Mouse (Mus musculus) embryonic facial prominence, embryonic 11.5 days (tissue): ENCODE measurements at regions not wholly inside any gene's neighbourhood (a gene's known extent, or its start where the extent isn't known, plus 50 kb on each side); places are given as distances from the start of the nearest gene placed in this dataset.

Experiments used
- ATAC-seq: fragments of 200-750 bp; cut with Nextera tagmentation; replicated peaks from 2 replicates; pipeline ENCODE4 v1.8.0; 2017; ENCODE audit warnings: low read depth; ENCODE audit not compliant: insufficient number of reproducible peaks, low FRiP score, low TSS enrichment
- DNase-seq: peaks from one replicate; pipeline ENCODE4 v3.0.0-alpha.2; 2015; ENCODE audit warnings: low spot score
- H3K27ac ChIP-seq: fragments of 300-500 bp; sonication (generic); replicated peaks from 2 replicates; pipeline ENCODE4 v1.5.1; 2014; ENCODE audit warnings: mild to moderate bottlenecking, low read depth, low read length, control low read depth
- H3K27me3 ChIP-seq: fragments of 300-500 bp; sonication (generic); 2 replicates; pipeline ENCODE4 v1.6.1; 2014; ENCODE audit warnings: mild to moderate bottlenecking, low read length, moderate library complexity, mixed read lengths; ENCODE audit not compliant: control insufficient read depth, insufficient read depth
- H3K36me3 ChIP-seq: fragments of 300-500 bp; sonication (generic); replicated peaks from 2 replicates; pipeline ENCODE4 v1.6.1; 2014; ENCODE audit warnings: low read depth, mild to moderate bottlenecking, low read length, moderate library complexity, mixed read lengths; ENCODE audit not compliant: control insufficient read depth, insufficient read depth
- H3K4me1 ChIP-seq: fragments of 300-500 bp; sonication (generic); 2 replicates; pipeline ENCODE4 v1.6.1; 2014; ENCODE audit warnings: low read length, mixed read lengths; ENCODE audit not compliant: control insufficient read depth, insufficient read depth
- H3K4me2 ChIP-seq: fragments of 300-500 bp; sonication (generic); 2 replicates; pipeline ENCODE4 v1.6.1; 2014; ENCODE audit warnings: low read depth, mild to moderate bottlenecking, control low read depth, low read length, moderate library complexity
- H3K4me3 ChIP-seq: fragments of 300-500 bp; sonication (generic); 2 replicates; pipeline ENCODE4 v1.5.1; 2014; ENCODE audit warnings: low read depth, low read length, control low read depth
- H3K9ac ChIP-seq: fragments of 300-500 bp; sonication (generic); replicated peaks from 2 replicates; pipeline ENCODE4 v1.6.1; 2014; ENCODE audit warnings: mild to moderate bottlenecking, control low read depth, low read length
- H3K9me3 ChIP-seq: fragments of 300-500 bp; sonication (generic); replicated peaks from 2 replicates; pipeline ENCODE4 v1.6.1; 2016; ENCODE audit warnings: mild to moderate bottlenecking, low read length, inconsistent platforms, mixed read lengths; ENCODE audit not compliant: control insufficient read depth
- whole genome bisulfite sequencing: fragments of 180-500 bp; shearing (Covaris S2); extraction: QIAGEN DNeasy Blood & Tissue Kit; methylation state at CpG from one replicate; pipeline ENCODE4 v1.1.7; 2014; 5-methylcytosine and 5-hydroxymethylcytosine counted together

- no peaks in the 10 kb centered on the region for H3K36me3 ChIP-seq
- ATAC-seq (no peak), DNase-seq (no peak)
- no peak overlapping the region for H3K4me2 ChIP-seq
- no peaks in the 10 kb centered on the region for H3K9me3 ChIP-seq
- H3K27ac ChIP-seq = no peak overlapping the region
- H3K27me3 ChIP-seq = no peaks in the 10 kb centered on the region
- 91% methylated on average over 3 of the region's 3 CpGs for WGBS
- H3K9ac ChIP-seq = no peak overlapping the region
- no peak overlapping the region for H3K4me3 ChIP-seq
- H3K4me1 ChIP-seq = no peaks in the 10 kb centered on the region
Measured at GRCm38 (mm10) chr7:123753252-123753651, 229.4 kb upstream of the Hs3st4 start.

- WGBS = 83% methylated on average over 2 of the region's 2 CpGs
Measured at GRCm38 (mm10) chr7:123795036-123795435, 187.6 kb upstream of the Hs3st4 start.

GRCm38 (mm10) chr7:123796096-123796495 is 186.6 kb upstream of the Hs3st4 start:
- H3K9me3 ChIP-seq = no peaks in the 10 kb centered on the region

More at GRCm38 (mm10) chr7:123795036-123795435, 187.6 kb upstream of the Hs3st4 start:
- H3K27me3 ChIP-seq = no peaks in the 10 kb centered on the region
- no peak overlapping the region for H3K4me2 ChIP-seq
- H3K27ac ChIP-seq = no peak overlapping the region
- H3K36me3 ChIP-seq = no peaks in the 10 kb centered on the region
- no peaks in the 10 kb centered on the region for H3K4me1 ChIP-seq
- H3K9ac ChIP-seq = no peak overlapping the region
- no peak for ATAC-seq
- H3K4me3 ChIP-seq = no peak overlapping the region
- no peaks in the 10 kb centered on the region for H3K9me3 ChIP-seq
- no peak for DNase-seq

GRCm38 (mm10) chr7:123805650-123806049 is 177.0 kb upstream of the Hs3st4 start:
- Histone ChIP-seq H3K4me1 (no peaks in the 10 kb centered on the region), H3K9me3 (no peaks in the 10 kb centered on the region), H3K9ac (no peak overlapping the region), H3K4me3 (no peak overlapping the region), H3K36me3 (no peaks in the 10 kb centered on the region), H3K27ac (no peak overlapping the region), H3K4me2 (no peak overlapping the region), H3K27me3 (no peaks in the 10 kb centered on the region)
- no peak for ATAC-seq
- DNase-seq = no peak
- 88% methylated on average over 2 of the region's 2 CpGs for WGBS

More at GRCm38 (mm10) chr7:123796096-123796495, 186.6 kb upstream of the Hs3st4 start:
- Histone ChIP-seq H3K4me3 (no peak overlapping the region), H3K4me1 (no peaks in the 10 kb centered on the region), H3K27me3 (no peaks in the 10 kb centered on the region), H3K27ac (no peak overlapping the region), H3K4me2 (no peak overlapping the region), H3K36me3 (no peaks in the 10 kb centered on the region), H3K9ac (no peak overlapping the region)
- WGBS = 67% methylated on average over 3 of the region's 3 CpGs
- DNase-seq (no peak), ATAC-seq (no peak)

- H3K4me3 ChIP-seq = no peak overlapping the region
- H3K36me3 ChIP-seq = no peaks in the 10 kb centered on the region
- H3K27ac ChIP-seq = no peak overlapping the region
- no peaks in the 10 kb centered on the region for H3K9me3 ChIP-seq
- DNase-seq = no peak
- H3K4me1 ChIP-seq = no peaks in the 10 kb centered on the region
- H3K9ac ChIP-seq = no peak overlapping the region
- no peaks in the 10 kb centered on the region for H3K27me3 ChIP-seq
- 77% methylated on average over 4 of the region's 4 CpGs for WGBS
- H3K4me2 ChIP-seq = no peak overlapping the region
- no peak for ATAC-seq
Measured at GRCm38 (mm10) chr7:123823976-123824375, 158.7 kb upstream of the Hs3st4 start.

- no peak for DNase-seq
- Histone ChIP-seq H3K27ac (no peak overlapping the region), H3K27me3 (no peaks in the 10 kb centered on the region), H3K4me2 (no peak overlapping the region), H3K4me1 (no peaks in the 10 kb centered on the region), H3K4me3 (no peak overlapping the region), H3K9ac (no peak overlapping the region), H3K36me3 (no peaks in the 10 kb centered on the region), H3K9me3 (no peaks in the 10 kb centered on the region)
- 77% methylated on average over 5 of the region's 5 CpGs for WGBS
- ATAC-seq = no peak
Measured at GRCm38 (mm10) chr7:123826406-123826805, 156.3 kb upstream of the Hs3st4 start.

- no peak overlapping the region for H3K9ac ChIP-seq
- H3K4me1 ChIP-seq = no peaks in the 10 kb centered on the region
- ATAC-seq = no peak
- 90% methylated on average over 7 of the region's 7 CpGs for WGBS
- H3K4me3 ChIP-seq = no peak overlapping the region
- H3K4me2 ChIP-seq = no peak overlapping the region
- no peaks in the 10 kb centered on the region for H3K36me3 ChIP-seq
- no peak overlapping the region for H3K27ac ChIP-seq
- no peak for DNase-seq
- H3K9me3 ChIP-seq = no peaks in the 10 kb centered on the region
- H3K27me3 ChIP-seq = no peaks in the 10 kb centered on the region
Measured at GRCm38 (mm10) chr7:123842552-123842951, 140.1 kb upstream of the Hs3st4 start.

- no peak for ATAC-seq
- Histone ChIP-seq H3K4me1 (no peaks in the 10 kb centered on the region), H3K9ac (no peak overlapping the region), H3K4me2 (no peak overlapping the region), H3K36me3 (no peaks in the 10 kb centered on the region), H3K27ac (no peak overlapping the region), H3K9me3 (no peaks in the 10 kb centered on the region), H3K27me3 (no peaks in the 10 kb centered on the region), H3K4me3 (no peak overlapping the region)
- WGBS = 90% methylated on average over 4 of the region's 4 CpGs
- DNase-seq = no peak
Measured at GRCm38 (mm10) chr7:123847081-123847480, 135.6 kb upstream of the Hs3st4 start.
